Mouse (Mus musculus): ENCODE data around the gene Zhx3. TPM values are rescaled to one million over a fixed set of nuclear protein-coding genes. Genes with fewer than 3 reads are reported as not detected.

Gene Zhx3
- total and polyA plus RNA-seq, 2 experiments, result 12.3 to 33.5 TPM

DNA sequence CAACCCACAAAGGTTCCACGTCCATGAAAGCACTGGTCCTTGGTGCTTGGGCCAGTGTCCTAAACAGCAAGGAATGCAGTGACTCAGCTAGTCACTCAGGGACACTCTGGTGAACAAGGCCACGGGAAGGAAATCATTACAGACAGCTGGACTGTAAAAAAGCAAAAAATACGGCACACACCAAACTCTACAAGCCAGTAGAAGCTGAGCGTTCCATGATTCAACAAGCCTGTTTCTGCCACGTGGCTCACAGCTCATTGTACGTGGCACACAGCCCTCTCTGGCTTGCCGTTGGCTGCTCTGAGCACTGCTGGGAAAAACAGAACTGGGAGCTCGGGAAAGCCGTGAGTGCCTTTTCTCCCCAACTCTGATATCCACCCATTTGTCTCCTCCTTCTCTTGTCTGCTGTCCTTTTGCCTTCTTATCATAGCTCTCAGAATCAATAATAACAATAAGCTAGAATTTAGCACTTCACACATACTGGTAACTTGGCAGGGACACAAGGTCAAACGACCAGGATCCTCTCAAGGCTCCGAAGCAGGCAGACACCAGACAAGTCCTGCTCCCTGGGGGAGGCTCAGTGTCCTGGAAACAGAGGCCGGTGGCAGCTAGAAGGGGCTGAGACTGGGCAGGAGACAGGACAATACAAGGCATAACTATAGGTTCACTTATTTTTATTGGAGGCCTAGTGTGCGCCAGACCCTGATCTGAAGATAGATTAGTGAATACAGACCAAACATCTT is 7.8 kb upstream of the Zhx3 start, which contains the start of gene Lpin3:
Gene Lpin3, plus strand, starts transcription at position 218 of the 743 bp plus-strand sequence.
- Histone ChIP-seq H3K36me3 (ENCODE audit: control insufficient read depth, insufficient read depth, low read length) (no peaks in the 10 kb centered on the region), H3K27ac (replicated peaks; ENCODE audit: insufficient read depth, low read depth, low read length) (peak within 1 kb of the TSS; percentile 24; the same call in 1 of the 2 replicates), H3K9ac (ENCODE audit: low read depth, low read length) (no peak within 1 kb of the TSS), H3K4me3 (ENCODE audit: insufficient read depth, low read depth, low read length) (no peak within 1 kb of the TSS), H3K27me3 (ENCODE audit: control insufficient read depth, insufficient read depth, low read length) (no peaks in the 10 kb centered on the region), H3K79me2 (ENCODE audit: control insufficient read depth, insufficient read depth, low read length) (no peaks in the 10 kb centered on the region), H3K4me1 (ENCODE audit: control insufficient read depth, insufficient read depth, low read length) (0 out of 2 replicates have a peak, but pooled peaks cover 3% of the 10 kb centered on the region)
- no peak for TF ChIP-seq POLR2A (IDR thresholded peaks at IDR 0.05; ENCODE audit: extremely low read depth, insufficient read depth, low read length)
- no peak for TF ChIP-seq CTCF (IDR thresholded peaks at IDR 0.05; ENCODE audit: low read depth, low read length)
- 52% methylated on average over 13 of the region's 13 CpGs for WGBS
- no peak for DNase-seq (ENCODE audit: extremely low read depth, low read depth, low spot score)

DNA sequence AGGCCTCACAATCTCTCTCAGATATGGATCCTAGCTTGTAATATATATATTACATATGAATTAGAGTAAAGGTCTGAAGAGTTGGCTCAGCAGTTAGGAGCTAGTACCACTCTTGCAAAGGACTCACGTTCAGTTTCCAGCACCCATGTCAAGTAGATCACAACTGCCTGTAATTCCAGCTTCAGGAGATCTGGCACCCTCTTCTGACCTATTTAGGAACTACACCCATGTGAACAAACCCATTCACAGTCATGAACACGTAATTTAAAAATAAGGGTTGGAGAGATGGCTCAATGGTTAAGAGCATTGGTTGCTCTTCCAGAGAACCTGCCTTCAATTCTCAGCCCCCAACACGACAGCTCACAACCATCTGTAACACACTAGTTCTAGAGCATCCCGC is 3.3 kb upstream of the Zhx3 start:
- DNase-seq (ENCODE audit: extremely low read depth, low read depth, low spot score), result no peak
- no peaks in the 10 kb centered on the region for H3K36me3 ChIP-seq (ENCODE audit: control insufficient read depth, insufficient read depth, low read length)
- H3K27me3 ChIP-seq (ENCODE audit: control insufficient read depth, insufficient read depth, low read length), result no peaks in the 10 kb centered on the region
- no peak overlapping the region for H3K4me3 ChIP-seq (ENCODE audit: insufficient read depth, low read depth, low read length)
- 91% methylated on average over 4 of the region's 4 CpGs for WGBS
- peaks cover 4% of the 10 kb centered on the region; the same call in 1 of the 2 replicates for H3K79me2 ChIP-seq (ENCODE audit: control insufficient read depth, insufficient read depth, low read length)
- H3K27ac ChIP-seq (replicated peaks; ENCODE audit: insufficient read depth, low read depth, low read length), result no peak overlapping the region
- no peak overlapping the region for H3K9ac ChIP-seq (ENCODE audit: low read depth, low read length)
- TF ChIP-seq POLR2A (IDR thresholded peaks at IDR 0.05; ENCODE audit: extremely low read depth, insufficient read depth, low read length) (no peak), CTCF (IDR thresholded peaks at IDR 0.05; ENCODE audit: low read depth, low read length) (0 out of 2 replicates have a peak, but pooled peaks have one; percentile 27)
- H3K4me1 ChIP-seq (ENCODE audit: control insufficient read depth, insufficient read depth, low read length), result peaks cover 5% of the 10 kb centered on the region; the same call in 1 of the 2 replicates

DNA sequence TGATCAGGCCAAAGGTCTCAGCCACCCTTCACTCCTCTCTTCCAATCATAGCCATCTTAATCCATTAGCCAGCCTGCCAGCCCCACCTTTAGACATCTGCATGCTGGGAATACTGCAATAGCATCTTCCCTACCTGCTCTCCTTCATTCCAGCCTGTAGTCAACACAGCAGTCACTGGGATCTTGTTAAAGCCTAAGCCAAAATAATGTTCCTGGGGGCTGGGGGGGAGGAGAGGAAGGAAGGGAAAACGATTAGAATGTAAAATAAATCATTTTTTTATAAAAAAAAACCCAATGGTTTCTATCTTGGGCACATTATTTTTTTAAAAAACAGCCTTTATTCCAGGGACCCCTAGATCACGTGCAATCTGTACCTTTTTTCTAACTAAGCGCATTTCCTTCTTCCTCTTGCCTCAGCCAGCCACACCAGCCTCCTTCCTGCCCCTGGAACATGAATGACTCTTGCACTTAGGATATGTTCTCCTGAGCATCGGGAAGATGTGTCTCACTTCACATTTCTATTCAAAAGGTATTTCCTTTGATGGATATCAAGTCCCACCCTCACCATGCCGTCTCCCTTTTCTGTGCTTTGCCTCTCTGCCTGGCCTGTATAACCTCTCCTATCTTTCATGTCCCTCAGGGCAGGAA is 1.6 kb upstream of the Zhx3 start:
- H3K4me3 ChIP-seq (ENCODE audit: insufficient read depth, low read depth, low read length), result no peak overlapping the region
- TF ChIP-seq POLR2A (IDR thresholded peaks at IDR 0.05; ENCODE audit: extremely low read depth, insufficient read depth, low read length) (no peak), CTCF (IDR thresholded peaks at IDR 0.05; ENCODE audit: low read depth, low read length) (no peak)
- H3K4me1 ChIP-seq (ENCODE audit: control insufficient read depth, insufficient read depth, low read length), result peaks cover 7% of the 10 kb centered on the region
- no peaks in the 10 kb centered on the region for H3K27me3 ChIP-seq (ENCODE audit: control insufficient read depth, insufficient read depth, low read length)
- DNase-seq (ENCODE audit: extremely low read depth, low read depth, low spot score), result no peak
- no peak overlapping the region for H3K9ac ChIP-seq (ENCODE audit: low read depth, low read length)
- peak overlapping the region; percentile 57; the same call in 1 of the 2 replicates for H3K27ac ChIP-seq (replicated peaks; ENCODE audit: insufficient read depth, low read depth, low read length)
- WGBS, result 78% methylated on average over 5 of the region's 5 CpGs
- H3K36me3 ChIP-seq (ENCODE audit: control insufficient read depth, insufficient read depth, low read length), result no peaks in the 10 kb centered on the region
- H3K79me2 ChIP-seq (ENCODE audit: control insufficient read depth, insufficient read depth, low read length), result peaks cover 4% of the 10 kb centered on the region; the same call in 1 of the 2 replicates

DNA sequence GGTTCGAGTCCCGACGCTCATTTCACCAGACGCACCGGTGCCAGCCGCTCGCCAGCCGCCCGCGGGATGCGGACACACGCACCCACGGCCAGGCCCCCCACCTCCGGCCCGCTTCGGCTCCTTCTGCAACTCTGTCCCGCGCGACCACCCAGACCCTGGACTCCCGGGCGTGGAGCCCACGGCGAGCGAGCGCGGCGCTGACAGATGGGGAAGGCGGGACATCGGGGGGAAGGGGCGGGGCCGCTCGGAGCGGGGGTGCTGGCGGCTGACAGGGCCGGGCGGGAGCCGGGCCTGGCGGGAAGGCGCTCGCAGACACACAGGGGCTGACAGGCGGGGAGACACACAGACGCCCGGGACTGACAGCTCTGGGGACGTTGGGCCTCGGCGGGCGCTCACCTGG is 403 bp downstream of the Zhx3 start:
- peak overlapping the region; percentile 99 for H3K9ac ChIP-seq (ENCODE audit: low read depth, low read length)
- under 1% methylated on average over 44 of the region's 47 CpGs for WGBS
- H3K36me3 ChIP-seq (ENCODE audit: control insufficient read depth, insufficient read depth, low read length), result no peaks in the 10 kb centered on the region
- H3K27me3 ChIP-seq (ENCODE audit: control insufficient read depth, insufficient read depth, low read length), result no peaks in the 10 kb centered on the region
- peaks cover 19% of the 10 kb centered on the region for H3K4me1 ChIP-seq (ENCODE audit: control insufficient read depth, insufficient read depth, low read length)
- H3K27ac ChIP-seq (replicated peaks; ENCODE audit: insufficient read depth, low read depth, low read length), result peak overlapping the region; percentile 96
- DNase-seq (ENCODE audit: extremely low read depth, low read depth, low spot score), result no peak
- H3K79me2 ChIP-seq (ENCODE audit: control insufficient read depth, insufficient read depth, low read length), result peaks cover 13% of the 10 kb centered on the region
- no peak for TF ChIP-seq CTCF (IDR thresholded peaks at IDR 0.05; ENCODE audit: low read depth, low read length)
- TF ChIP-seq POLR2A (IDR thresholded peaks at IDR 0.05; ENCODE audit: extremely low read depth, insufficient read depth, low read length), result 0 out of 2 replicates have a peak, but pooled peaks have one; percentile 28
- H3K4me3 ChIP-seq (ENCODE audit: insufficient read depth, low read depth, low read length), result peak overlapping the region; percentile 97

DNA sequence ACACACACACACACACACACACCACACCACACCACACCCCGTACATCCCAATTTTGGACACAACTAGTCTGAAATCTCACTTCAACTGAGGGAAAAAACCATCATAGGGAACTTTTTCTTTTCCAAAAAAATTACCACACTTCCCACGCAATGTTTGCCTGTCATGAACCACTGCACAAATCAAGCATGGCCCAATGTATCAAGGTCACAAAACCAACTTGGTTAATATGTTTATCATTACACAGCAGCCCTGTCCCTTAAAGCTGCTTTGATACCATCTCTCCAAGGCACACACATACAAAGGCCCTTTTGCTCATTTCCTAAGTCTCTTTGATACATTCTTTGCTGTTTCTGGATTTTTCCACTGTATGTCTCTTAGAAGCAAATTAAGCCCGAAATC is 1.5 kb downstream of the Zhx3 start:
- peaks cover 20% of the 10 kb centered on the region for H3K79me2 ChIP-seq (ENCODE audit: control insufficient read depth, insufficient read depth, low read length)
- peak overlapping the region; percentile 90 for H3K27ac ChIP-seq (replicated peaks; ENCODE audit: insufficient read depth, low read depth, low read length)
- no peaks in the 10 kb centered on the region for H3K36me3 ChIP-seq (ENCODE audit: control insufficient read depth, insufficient read depth, low read length)
- H3K4me3 ChIP-seq (ENCODE audit: insufficient read depth, low read depth, low read length), result peak overlapping the region; percentile 97
- peak overlapping the region; percentile 71 for H3K9ac ChIP-seq (ENCODE audit: low read depth, low read length)
- no peaks in the 10 kb centered on the region for H3K27me3 ChIP-seq (ENCODE audit: control insufficient read depth, insufficient read depth, low read length)
- peaks cover 22% of the 10 kb centered on the region for H3K4me1 ChIP-seq (ENCODE audit: control insufficient read depth, insufficient read depth, low read length)
- peak; percentile 98 for DNase-seq (ENCODE audit: extremely low read depth, low read depth, low spot score)
- TF ChIP-seq POLR2A (IDR thresholded peaks at IDR 0.05; ENCODE audit: extremely low read depth, insufficient read depth, low read length) (no peak), CTCF (IDR thresholded peaks at IDR 0.05; ENCODE audit: low read depth, low read length) (no peak)
- 11% methylated on average over 3 of the region's 3 CpGs for WGBS

All from liver, adult 2 months (tissue).